Mouse (Mus musculus): ENCODE data around the gene Gm21425. TPM values are rescaled to one million over a fixed set of nuclear protein-coding genes. Genes with fewer than 3 reads are reported as not detected.
"Not testable (repeated sequence)": the region's sequence is repeated elsewhere in the genome, so short reads cannot be mapped to it uniquely, and the experiment has no call there.

The Gm21425 gene
- total RNA-seq (2014; rRNA removed), result not detected in 2 replicates
- polyA plus RNA-seq (2015; fragmentation: Nextera tagmentation; extraction: Ambion mirVana), result not detected in 2 replicates

GRCm38 (mm10) chrY:13161668-13162067 lies at the start of gene Gm21425:
Gene Gm21425, plus strand, starts transcription at chrY:13161968.
- not testable (repeated sequence) for H3K27me3 ChIP-seq (ENCODE audit: insufficient read depth, low read length); H3K27ac ChIP-seq (ENCODE audit: low read depth, low read length); DNase-seq (ENCODE audit: low spot score); H3K4me1 ChIP-seq (ENCODE audit: insufficient read depth, low read length); H3K4me3 ChIP-seq (ENCODE audit: low read depth, low read length); H3K9me3 ChIP-seq (ENCODE audit: low read length); H3K4me2 ChIP-seq (ENCODE audit: low read depth, low read length, poor library complexity, severe bottlenecking); H3K36me3 ChIP-seq (ENCODE audit: insufficient read depth, low read length); ATAC-seq (ENCODE audit: low FRiP score); H3K9ac ChIP-seq (replicated peaks; ENCODE audit: low read length, poor library complexity, severe bottlenecking)

GRCm38 (mm10) chrY:13133392-13133791 lies 28.4 kb upstream of the Gm21425 start, which contains the start of gene Gm21891:
Gene Gm21891, minus strand, starts transcription at chrY:13133492.
- H3K4me3 ChIP-seq (ENCODE audit: low read depth, low read length); H3K9me3 ChIP-seq (ENCODE audit: low read length); ATAC-seq (ENCODE audit: low FRiP score); H3K36me3 ChIP-seq (ENCODE audit: insufficient read depth, low read length); H3K27me3 ChIP-seq (ENCODE audit: insufficient read depth, low read length); H3K4me1 ChIP-seq (ENCODE audit: insufficient read depth, low read length); DNase-seq (ENCODE audit: low spot score); H3K27ac ChIP-seq (ENCODE audit: low read depth, low read length); H3K4me2 ChIP-seq (ENCODE audit: low read depth, low read length, poor library complexity, severe bottlenecking); H3K9ac ChIP-seq (replicated peaks; ENCODE audit: low read length, poor library complexity, severe bottlenecking): not testable (repeated sequence)
- WGBS, result no CpG with 5 or more reads among the region's 3 CpGs

Other genes with a start within 250 kb of the Gm21425 start
- gene Gm20807, start 119.1 kb upstream of the Gm21425 start, total RNA-seq (2014; rRNA removed), result not detected in 2 replicates
- gene Gm20807, start 119.1 kb upstream of the Gm21425 start, polyA plus RNA-seq (2015; fragmentation: Nextera tagmentation; extraction: Ambion mirVana), result not detected in 2 replicates
- not detected in 2 replicates for gene Gm21891, start 28.5 kb upstream of the Gm21425 start, total RNA-seq (2014; rRNA removed)
- not detected in 2 replicates for gene Gm21891, start 28.5 kb upstream of the Gm21425 start, polyA plus RNA-seq (2015; fragmentation: Nextera tagmentation; extraction: Ambion mirVana)
- not detected in 2 replicates for gene Gm21828, start 62.0 kb downstream of the Gm21425 start, total RNA-seq (2014; rRNA removed)
- not detected in 2 replicates for gene Gm21828, start 62.0 kb downstream of the Gm21425 start, polyA plus RNA-seq (2015; fragmentation: Nextera tagmentation; extraction: Ambion mirVana)
- gene Gm21440, start 90.4 kb downstream of the Gm21425 start, total RNA-seq (2014; rRNA removed), result not detected in 2 replicates
- not detected in 2 replicates for gene Gm21440, start 90.4 kb downstream of the Gm21425 start, polyA plus RNA-seq (2015; fragmentation: Nextera tagmentation; extraction: Ambion mirVana)
- gene Gm21454, start 90.5 kb downstream of the Gm21425 start, total RNA-seq (2014; rRNA removed), result not detected in 2 replicates
- gene Gm21454, start 90.5 kb downstream of the Gm21425 start, polyA plus RNA-seq (2015; fragmentation: Nextera tagmentation; extraction: Ambion mirVana), result not detected in 2 replicates
- gene Gm21725, start 187.1 kb downstream of the Gm21425 start, total RNA-seq (2014; rRNA removed), result not detected in 2 replicates
- gene Gm21725, start 187.1 kb downstream of the Gm21425 start, polyA plus RNA-seq (2015; fragmentation: Nextera tagmentation; extraction: Ambion mirVana), result not detected in 2 replicates

Measured in midbrain, postnatal 0 days (tissue).